Mouse (Mus musculus): ENCODE measurements around the gene Ddias. TPM values are rescaled to one million over a fixed set of nuclear protein-coding genes. Genes with fewer than 3 reads are reported as not detected.
"Not testable (repeated sequence)": the region's sequence is repeated elsewhere in the genome, so short reads cannot be mapped to it uniquely, and the experiment has no call there.

Ddias gene
- 2.7 and 4.1 TPM in 2 replicates for polyA plus RNA-seq (2012; ENCODE audit: insufficient read depth, insufficient read length, missing spikeins)

DNA sequence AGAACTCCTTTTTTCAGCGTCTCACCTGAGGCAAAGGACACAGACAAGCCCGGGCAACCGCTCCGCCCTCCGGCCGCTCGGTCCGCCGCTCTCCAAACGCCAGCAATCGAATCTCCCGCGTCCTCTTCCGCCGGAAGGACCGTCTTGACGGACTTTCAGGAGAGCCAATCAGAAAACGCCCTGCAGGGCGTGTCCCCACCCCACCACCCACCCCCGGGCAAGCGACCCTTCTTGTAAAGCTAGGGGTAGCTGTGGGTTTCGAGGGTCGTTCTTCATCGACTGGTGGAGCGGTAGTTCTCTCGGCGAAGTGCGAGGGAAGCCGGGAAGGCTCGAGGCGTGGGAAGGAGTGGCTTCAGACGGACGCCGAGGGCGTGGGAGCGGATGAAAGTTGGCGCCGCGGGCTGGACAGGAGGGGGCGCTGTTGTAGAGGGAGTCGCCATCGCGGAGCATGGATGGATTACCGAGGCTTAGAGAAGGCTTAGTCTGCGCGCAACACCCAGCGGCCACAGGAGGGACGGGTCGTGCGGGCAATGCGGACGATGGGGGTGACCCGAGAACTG lies at the start of gene Ddias, which contains the start of gene Prcp:
Gene Ddias (minus strand): TSS at position 132 of the 560 bp plus-strand sequence.
Gene Prcp (plus strand): TSS at position 355 of the 560 bp plus-strand sequence.
- H3K4me1 ChIP-seq (ENCODE audit: control insufficient read depth, insufficient read depth, low read length): peaks cover 11% of the 10 kb centered on the region
- TF ChIP-seq POLR2A (IDR thresholded peaks at IDR 0.05; ENCODE audit: borderline replicate concordance, low read depth, low read length) (no peak), CTCF (IDR thresholded peaks at IDR 0.05; ENCODE audit: low read depth, low read length) (peak; percentile 93)
- H3K27ac ChIP-seq (ENCODE audit: insufficient read depth, low read depth, low read length): peak within 1 kb of the TSS; percentile 90

DNA sequence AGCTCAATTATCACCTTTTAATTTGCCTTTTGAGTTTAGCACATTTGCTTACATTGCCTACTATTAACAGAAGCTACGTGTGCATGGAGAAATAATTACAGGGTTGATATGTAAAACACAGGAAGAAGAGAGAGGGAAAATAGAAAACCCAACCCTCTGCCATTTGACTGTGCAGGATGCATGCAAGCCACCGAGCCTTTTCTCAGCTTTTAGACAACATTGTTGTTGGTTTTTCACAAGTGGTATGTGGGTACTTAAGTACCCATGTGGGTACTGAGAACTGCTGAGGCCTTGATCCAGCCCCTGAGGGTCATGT lies 46.8 kb upstream of the Ddias start:
- H3K27ac ChIP-seq (ENCODE audit: insufficient read depth, low read depth, low read length): no peak overlapping the region
- H3K4me3 ChIP-seq (ENCODE audit: insufficient read depth, low read length): no peak overlapping the region
- H3K4me1 ChIP-seq (ENCODE audit: control insufficient read depth, insufficient read depth, low read length): no peaks in the 10 kb centered on the region
- TF ChIP-seq POLR2A (IDR thresholded peaks at IDR 0.05; ENCODE audit: borderline replicate concordance, low read depth, low read length): no peak
- TF ChIP-seq CTCF (IDR thresholded peaks at IDR 0.05; ENCODE audit: low read depth, low read length): no peak

More for the DNA sequence above, at the start of gene Ddias, which contains the start of gene Prcp:
- peak within 1 kb of the TSS; percentile 83 for H3K4me3 ChIP-seq (ENCODE audit: insufficient read depth, low read length)

DNA sequence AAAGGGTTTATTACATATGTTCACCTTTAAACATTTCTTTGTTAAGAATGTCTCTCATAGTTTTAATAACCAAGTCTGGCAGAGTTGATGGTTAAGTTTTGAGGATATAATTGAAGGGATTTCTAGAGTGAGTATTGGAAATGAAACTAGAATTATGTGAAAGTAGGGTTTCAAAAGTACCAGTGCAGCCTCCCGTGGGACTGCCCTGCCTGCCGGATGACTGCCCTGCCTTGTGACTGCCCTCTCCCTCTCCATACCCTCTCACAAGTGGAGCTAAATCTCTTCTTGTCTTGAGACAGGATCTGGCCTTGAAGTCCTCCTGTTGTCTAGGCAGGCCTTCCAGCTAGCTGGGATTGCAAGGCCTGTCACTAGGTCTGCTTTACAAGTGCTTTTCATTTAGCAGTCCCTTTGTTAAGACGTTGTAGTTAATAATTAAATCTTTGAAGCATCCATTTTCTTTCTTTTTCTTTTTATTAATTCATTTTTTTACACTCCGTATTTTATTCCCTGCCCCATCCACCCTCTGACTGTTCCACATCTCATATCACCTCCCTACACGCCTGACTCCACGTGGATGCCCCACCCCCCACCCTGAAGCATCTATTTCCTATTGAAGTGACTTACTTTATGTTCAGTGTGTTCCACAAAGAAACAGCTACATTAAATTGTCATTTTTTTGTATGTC lies 46.3 kb upstream of the Ddias start:
- H3K27ac ChIP-seq (ENCODE audit: insufficient read depth, low read depth, low read length): no peak overlapping the region
- TF ChIP-seq POLR2A (IDR thresholded peaks at IDR 0.05; ENCODE audit: borderline replicate concordance, low read depth, low read length) (no peak), CTCF (IDR thresholded peaks at IDR 0.05; ENCODE audit: low read depth, low read length) (no peak)
- no peak overlapping the region for H3K4me3 ChIP-seq (ENCODE audit: insufficient read depth, low read length)
- no peaks in the 10 kb centered on the region for H3K4me1 ChIP-seq (ENCODE audit: control insufficient read depth, insufficient read depth, low read length)

DNA sequence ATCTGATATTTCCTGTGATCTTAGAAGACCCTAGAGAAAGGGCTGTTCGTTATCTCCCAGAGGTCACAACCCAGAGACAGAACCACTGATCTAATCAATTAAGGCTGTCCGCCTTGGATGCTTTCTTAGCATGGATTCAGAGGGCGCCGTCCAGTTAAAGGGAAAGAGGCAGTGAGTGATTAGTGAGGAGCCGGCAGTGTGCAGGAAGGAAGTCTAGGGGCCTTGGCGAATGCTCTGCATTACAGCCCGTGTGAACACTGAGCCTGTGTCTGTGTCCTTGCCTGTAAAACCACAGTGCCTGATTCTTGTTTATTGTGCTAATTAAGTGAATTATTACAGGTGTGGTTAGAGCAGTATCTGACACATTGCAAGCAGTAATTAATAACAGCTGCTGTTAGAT lies 30.2 kb upstream of the Ddias start:
- H3K4me3 ChIP-seq (ENCODE audit: insufficient read depth, low read length); H3K27ac ChIP-seq (ENCODE audit: insufficient read depth, low read depth, low read length): not testable (repeated sequence)

DNA sequence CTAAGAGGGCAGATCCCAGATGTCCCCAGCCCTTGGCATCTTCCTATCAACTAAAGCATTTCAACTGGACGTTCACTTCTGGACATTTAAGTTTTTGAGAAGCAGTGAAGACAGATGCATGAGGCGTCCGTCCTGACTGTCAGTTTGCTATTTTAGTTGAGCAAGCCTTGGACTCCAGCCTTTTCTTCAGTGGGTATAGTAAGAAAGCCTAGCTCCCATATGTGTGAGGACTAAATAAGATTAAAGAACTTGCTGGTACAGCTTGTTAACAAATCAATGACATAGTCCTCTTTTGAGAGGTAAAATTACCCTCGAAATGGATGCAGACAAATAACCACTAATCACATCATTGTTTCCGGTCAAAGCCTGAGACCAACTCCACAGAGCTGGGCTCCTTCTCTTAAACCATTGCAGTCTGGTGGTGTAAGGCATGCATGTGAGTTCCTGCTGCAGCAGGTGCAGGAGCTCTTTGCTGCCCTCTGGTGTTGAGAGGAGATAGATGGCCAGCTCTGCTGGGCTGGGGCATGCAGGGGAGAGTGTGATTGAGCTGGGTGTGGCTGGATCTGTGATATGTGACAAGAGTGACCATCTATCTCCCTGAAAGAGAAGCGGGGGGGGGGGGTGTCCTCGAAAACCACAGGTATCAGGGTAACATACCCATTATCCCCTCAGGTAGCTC lies 29.5 kb upstream of the Ddias start:
- Histone ChIP-seq H3K4me1 (ENCODE audit: control insufficient read depth, insufficient read depth, low read length) (no peaks in the 10 kb centered on the region), H3K4me3 (ENCODE audit: insufficient read depth, low read length) (no peak overlapping the region), H3K27ac (ENCODE audit: insufficient read depth, low read depth, low read length) (no peak overlapping the region)
- peak; percentile 34; the same call in 1 of the 2 replicates for TF ChIP-seq CTCF (IDR thresholded peaks at IDR 0.05; ENCODE audit: low read depth, low read length)
- TF ChIP-seq POLR2A (IDR thresholded peaks at IDR 0.05; ENCODE audit: borderline replicate concordance, low read depth, low read length): no peak

More for the DNA sequence above, 30.2 kb upstream of the Ddias start:
- H3K4me1 ChIP-seq (ENCODE audit: control insufficient read depth, insufficient read depth, low read length): not testable (repeated sequence)

DNA sequence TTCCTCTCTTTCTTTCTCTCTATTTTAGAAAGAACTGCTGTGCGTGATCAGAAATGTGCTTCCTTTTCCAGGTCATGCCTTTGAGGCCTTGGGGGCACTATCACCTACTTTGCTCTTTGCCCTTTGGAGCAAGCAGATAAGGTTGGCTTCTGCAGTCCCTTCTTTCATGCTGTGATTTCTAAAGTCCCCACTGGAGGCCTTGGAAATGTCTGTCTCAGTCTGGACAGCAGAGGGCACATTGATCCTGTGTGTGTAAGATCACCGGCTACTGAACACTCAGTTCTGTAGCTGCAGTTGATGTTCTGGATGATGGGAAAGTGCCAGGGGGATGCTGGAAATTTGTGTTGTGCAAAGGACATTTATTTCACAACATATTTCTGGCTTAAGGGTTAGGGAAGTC lies 23.0 kb upstream of the Ddias start:
- Histone ChIP-seq H3K4me1 (ENCODE audit: control insufficient read depth, insufficient read depth, low read length) (peaks cover 4% of the 10 kb centered on the region), H3K27ac (ENCODE audit: insufficient read depth, low read depth, low read length) (no peak overlapping the region), H3K4me3 (ENCODE audit: insufficient read depth, low read length) (no peak overlapping the region)
- TF ChIP-seq CTCF (IDR thresholded peaks at IDR 0.05; ENCODE audit: low read depth, low read length): no peak
- TF ChIP-seq POLR2A (IDR thresholded peaks at IDR 0.05; ENCODE audit: borderline replicate concordance, low read depth, low read length): no peak

DNA sequence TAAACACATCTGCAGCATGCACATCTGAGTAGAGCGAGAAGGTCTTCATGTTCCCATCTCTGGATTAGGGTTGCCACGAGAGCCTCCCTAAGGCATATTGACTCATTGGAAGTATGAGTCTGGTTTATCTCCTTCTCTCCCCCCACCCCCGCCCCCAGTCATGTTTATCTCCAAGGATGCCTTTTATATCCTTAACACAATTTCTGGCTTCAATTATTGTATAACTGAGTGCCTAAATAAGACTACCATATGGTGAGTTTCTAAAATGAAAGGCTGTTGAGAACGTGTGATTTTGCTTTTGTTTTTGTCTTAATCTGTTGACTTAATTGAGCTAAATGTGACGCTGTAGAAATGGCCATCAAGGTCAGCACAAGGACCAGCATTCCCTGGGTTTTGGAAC lies 22.0 kb upstream of the Ddias start:
- no peak overlapping the region for H3K27ac ChIP-seq (ENCODE audit: insufficient read depth, low read depth, low read length)
- no peak for TF ChIP-seq CTCF (IDR thresholded peaks at IDR 0.05; ENCODE audit: low read depth, low read length)
- no peak for TF ChIP-seq POLR2A (IDR thresholded peaks at IDR 0.05; ENCODE audit: borderline replicate concordance, low read depth, low read length)
- H3K4me3 ChIP-seq (ENCODE audit: insufficient read depth, low read length): no peak overlapping the region
- H3K4me1 ChIP-seq (ENCODE audit: control insufficient read depth, insufficient read depth, low read length): peaks cover 4% of the 10 kb centered on the region

DNA sequence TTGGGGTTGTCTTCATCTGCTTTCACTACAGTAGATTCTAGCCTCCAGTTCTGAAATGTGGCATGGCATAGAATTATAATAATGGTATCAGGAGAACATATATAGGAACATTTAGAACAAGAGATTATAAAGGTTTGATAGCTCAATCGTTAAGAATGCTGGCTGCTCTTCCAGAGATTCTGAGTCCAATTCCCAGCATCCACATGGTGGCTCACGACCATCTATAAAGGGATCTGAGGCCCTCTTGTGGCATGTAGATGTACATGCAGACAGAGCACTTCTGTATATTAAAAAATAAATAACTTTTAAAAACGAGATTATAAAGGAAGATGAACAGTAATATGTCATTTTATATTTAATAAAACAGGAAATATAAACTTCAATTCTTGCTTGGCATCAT lies 19.4 kb upstream of the Ddias start:
- Histone ChIP-seq H3K4me3 (ENCODE audit: insufficient read depth, low read length) (no peak overlapping the region), H3K27ac (ENCODE audit: insufficient read depth, low read depth, low read length) (no peak overlapping the region), H3K4me1 (ENCODE audit: control insufficient read depth, insufficient read depth, low read length) (peaks cover 6% of the 10 kb centered on the region)
- TF ChIP-seq CTCF (IDR thresholded peaks at IDR 0.05; ENCODE audit: low read depth, low read length): no peak
- TF ChIP-seq POLR2A (IDR thresholded peaks at IDR 0.05; ENCODE audit: borderline replicate concordance, low read depth, low read length): no peak

DNA sequence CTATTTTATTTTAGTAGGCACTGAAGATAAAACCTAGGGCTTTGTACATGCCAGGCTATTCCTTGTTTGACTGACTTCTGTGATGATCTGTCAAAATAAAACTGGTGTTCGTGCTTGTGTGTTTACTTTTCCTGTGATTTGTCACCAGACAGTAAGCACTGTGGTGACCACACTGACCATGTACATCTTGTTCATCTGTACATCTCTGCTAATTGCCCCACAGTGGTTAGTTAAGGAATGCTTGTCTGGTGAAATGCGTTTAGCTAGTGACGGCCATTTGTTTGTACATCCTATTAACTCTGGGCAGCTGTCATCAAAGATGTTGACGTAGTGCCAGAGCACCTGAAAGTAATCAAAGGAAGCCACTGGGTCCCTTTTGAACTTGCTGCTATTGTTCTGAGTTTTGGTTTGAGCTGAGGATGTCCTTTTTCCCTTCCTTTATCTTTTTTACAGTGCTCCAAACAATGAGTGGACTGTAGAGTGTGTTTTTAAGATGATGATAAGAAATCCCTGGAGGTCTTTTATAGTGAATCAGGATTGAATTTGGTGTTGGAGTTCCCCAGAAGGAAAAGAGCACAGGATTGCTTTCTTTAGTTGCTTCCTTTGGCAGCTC lies 16.7 kb upstream of the Ddias start:
- H3K27ac ChIP-seq (ENCODE audit: insufficient read depth, low read depth, low read length): no peak overlapping the region
- TF ChIP-seq POLR2A (IDR thresholded peaks at IDR 0.05; ENCODE audit: borderline replicate concordance, low read depth, low read length) (no peak), CTCF (IDR thresholded peaks at IDR 0.05; ENCODE audit: low read depth, low read length) (no peak)
- peaks cover 12% of the 10 kb centered on the region for H3K4me1 ChIP-seq (ENCODE audit: control insufficient read depth, insufficient read depth, low read length)
- H3K4me3 ChIP-seq (ENCODE audit: insufficient read depth, low read length): no peak overlapping the region

DNA sequence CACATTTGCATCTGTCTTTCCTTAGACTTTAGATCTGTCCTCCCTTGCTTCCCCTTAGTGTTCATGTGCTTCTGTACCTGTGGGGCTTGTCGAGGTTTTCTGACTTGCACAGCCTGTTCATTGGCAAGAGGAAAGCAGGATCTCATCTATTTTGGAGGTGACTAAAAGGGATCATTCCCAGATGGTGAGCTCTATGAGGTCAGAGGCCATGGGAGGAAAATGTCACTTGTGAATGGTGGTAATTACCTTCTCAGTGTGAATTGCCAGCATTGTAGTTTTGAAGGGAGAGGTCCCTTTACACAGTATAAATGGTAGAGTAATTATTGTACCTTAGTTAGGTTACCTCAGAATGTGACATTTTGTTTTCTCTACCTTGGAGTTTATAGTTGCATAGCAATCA lies 16.2 kb upstream of the Ddias start:
- TF ChIP-seq CTCF (IDR thresholded peaks at IDR 0.05; ENCODE audit: low read depth, low read length): no peak
- no peak for TF ChIP-seq POLR2A (IDR thresholded peaks at IDR 0.05; ENCODE audit: borderline replicate concordance, low read depth, low read length)
- Histone ChIP-seq H3K4me1 (ENCODE audit: control insufficient read depth, insufficient read depth, low read length) (peaks cover 17% of the 10 kb centered on the region), H3K4me3 (ENCODE audit: insufficient read depth, low read length) (no peak overlapping the region), H3K27ac (ENCODE audit: insufficient read depth, low read depth, low read length) (no peak overlapping the region)

All from bone marrow macrophage, adult 2 months (primary cell).